Mouse (Mus musculus) cerebellum, postnatal 36 days (tissue): ENCODE data around the gene Macrod1.
"Not testable (repeated sequence)": the region's sequence is repeated elsewhere in the genome, so short reads cannot be mapped to it uniquely, and the experiment has no call there.

Experiments
- DNase-seq, 2 experiments: peaks; one replicate each; pipeline ENCODE4 v3.0.0; 2021 to 2022; ENCODE audit warnings: mixed read lengths in 2 of 2

Macrod1 gene

GRCm38 (mm10) chr19:7057126-7057721 lies 614 bp downstream of the Macrod1 start:
- DNase-seq: peak; percentile 56 to 57

- peak; percentile 65 to 76 for DNase-seq
These were observed 1.2 kb downstream of the Macrod1 start for GRCm38 (mm10) chr19:7057722-7058207.

- no peak for DNase-seq
These were observed 1.9 kb downstream of the Macrod1 start for GRCm38 (mm10) chr19:7058541-7058940.

GRCm38 (mm10) chr19:7062110-7062509 lies 5.5 kb downstream of the Macrod1 start:
- no peak for DNase-seq

- DNase-seq: no peak
These were observed 6.3 kb downstream of the Macrod1 start for GRCm38 (mm10) chr19:7062916-7063315.

- DNase-seq: peak; percentile 90 to 91
These were observed 8.0 kb downstream of the Macrod1 start for GRCm38 (mm10) chr19:7064571-7064970.

GRCm38 (mm10) chr19:7066034-7066827 lies 9.6 kb downstream of the Macrod1 start:
- peak in 1 of 2 experiments; percentile 36 for DNase-seq

- DNase-seq: no peak
These were observed 10.3 kb downstream of the Macrod1 start for GRCm38 (mm10) chr19:7066828-7067342.

- DNase-seq: no peak
These were observed 10.9 kb downstream of the Macrod1 start for GRCm38 (mm10) chr19:7067344-7068050.

- peak; percentile 87 to 89 for DNase-seq
These were observed 11.5 kb downstream of the Macrod1 start for GRCm38 (mm10) chr19:7068136-7068535.

- no peak for DNase-seq
These were observed 12.3 kb downstream of the Macrod1 start for GRCm38 (mm10) chr19:7068661-7069531.

- no peak for DNase-seq
These were observed 13.5 kb downstream of the Macrod1 start for GRCm38 (mm10) chr19:7069781-7070763.

GRCm38 (mm10) chr19:7070775-7071174 lies 14.2 kb downstream of the Macrod1 start:
- DNase-seq: no peak

- DNase-seq: no peak
These were observed 15.6 kb downstream of the Macrod1 start for GRCm38 (mm10) chr19:7072221-7072620.

- no peak for DNase-seq
These were observed 17.6 kb downstream of the Macrod1 start for GRCm38 (mm10) chr19:7073997-7074781.

- not testable (repeated sequence) for DNase-seq
These were observed 18.7 kb downstream of the Macrod1 start for GRCm38 (mm10) chr19:7075336-7075735.

- DNase-seq: no peak
These were observed 21.1 kb downstream of the Macrod1 start for GRCm38 (mm10) chr19:7077666-7078065.

GRCm38 (mm10) chr19:7078271-7078670 lies 21.7 kb downstream of the Macrod1 start:
- DNase-seq: no peak

- DNase-seq: no peak
These were observed 25.1 kb downstream of the Macrod1 start for GRCm38 (mm10) chr19:7081516-7082266.
